Mouse (Mus musculus) liver, postnatal 0 days (tissue): ENCODE measurements around the gene Chmp1a.

Experiments used
- CTCF ChIP-seq: sonication (generic); IDR thresholded peaks from 2 replicates; pipeline ENCODE4 v1.5.1; 2016; ENCODE audit warnings: antibody characterized with exemption, low read depth
- EP300 ChIP-seq: IDR thresholded peaks from 2 replicates; pipeline ENCODE4 v1.6.1; 2016; ENCODE audit warnings: antibody characterized with exemption, low read depth, mild to moderate bottlenecking

DNA sequence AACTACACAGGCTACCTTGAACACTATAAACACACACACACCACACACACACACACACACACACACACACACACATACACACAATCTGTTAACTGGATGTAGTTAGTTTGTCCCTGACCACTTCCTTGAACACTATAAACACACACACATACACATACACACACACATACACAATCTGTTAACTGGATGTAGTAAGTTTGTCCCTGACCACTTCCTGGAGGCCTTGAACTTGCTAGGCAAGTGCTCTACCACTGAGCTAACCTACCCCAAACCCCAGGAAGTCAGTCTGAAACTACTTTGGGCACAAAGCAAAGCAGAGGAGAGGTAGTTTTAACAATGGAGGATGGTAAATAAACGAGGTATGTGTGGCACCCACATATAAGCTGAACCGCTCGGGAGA lies 9.0 kb downstream of the Chmp1a start:
- no peak for TF ChIP-seq CTCF
- TF ChIP-seq EP300 = no peak
